Mouse (Mus musculus): ENCODE results near the gene Ate1. TPM values are rescaled to one million over a fixed set of nuclear protein-coding genes. Genes with fewer than 3 reads are reported as not detected.

Ate1 gene
- polyA plus RNA-seq, 1 experiment = 10.6 TPM

DNA sequence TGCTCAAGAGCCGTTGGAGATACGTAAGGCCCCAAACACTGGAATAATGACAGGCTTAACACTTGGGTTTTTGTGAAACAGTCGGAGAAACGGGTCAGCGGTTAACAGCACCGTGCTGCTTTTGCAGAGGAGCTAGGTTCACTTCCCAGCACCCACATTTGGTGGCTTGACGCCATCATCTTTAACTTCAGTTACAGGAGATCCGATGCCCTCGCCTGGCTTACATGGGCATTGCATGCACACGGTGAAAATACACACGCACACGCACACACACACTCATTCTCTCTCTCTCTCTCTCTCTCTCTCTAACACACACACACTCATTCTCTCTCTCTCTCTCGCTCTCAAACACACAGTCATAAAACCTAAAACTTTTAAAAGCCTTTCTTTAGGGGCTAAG lies 138.0 kb downstream of the Ate1 start:
- H3K4me3 ChIP-seq (ENCODE audit: insufficient read depth, low read depth, low read length) = no peak overlapping the region

DNA sequence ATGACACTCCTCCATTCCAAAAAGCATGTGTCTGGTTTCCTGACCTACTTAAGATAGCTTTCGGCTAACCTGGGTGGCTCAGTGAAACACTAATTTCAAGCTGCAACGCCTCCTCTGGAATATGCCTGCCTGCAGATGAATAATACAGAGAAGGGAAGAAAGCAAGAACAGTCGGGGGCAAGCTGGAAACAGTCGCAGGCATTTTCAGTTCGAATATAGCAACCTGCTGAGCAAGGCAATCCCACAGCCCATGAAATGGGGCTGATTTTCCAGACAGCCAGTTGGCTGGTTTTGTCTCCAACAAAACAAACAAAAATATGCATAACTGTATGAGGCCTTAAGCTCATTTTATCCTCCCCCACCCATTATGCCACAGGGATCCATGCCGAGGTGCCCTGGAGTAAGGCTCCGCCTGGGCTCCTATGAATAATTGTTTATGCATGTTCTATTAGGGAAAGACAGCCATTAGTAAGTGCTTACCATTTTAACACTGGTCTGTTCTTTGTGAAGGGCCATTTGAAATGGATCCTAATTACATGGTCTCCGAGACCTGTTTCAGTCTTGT lies 138.7 kb downstream of the Ate1 start:
- no peaks in the 10 kb centered on the region for H3K36me3 ChIP-seq (ENCODE audit: control insufficient read depth, insufficient read depth, low read length)
- WGBS = 84% methylated on average over 8 of the region's 8 CpGs
- no peak for TF ChIP-seq POLR2A (IDR thresholded peaks at IDR 0.05; ENCODE audit: low read depth, low read length)
- no peak for TF ChIP-seq CTCF (conservative IDR thresholded peaks at IDR 0.05; ENCODE audit: insufficient read depth, insufficient read length, low read depth, low read length)
- H3K4me1 ChIP-seq (ENCODE audit: control insufficient read depth, insufficient read depth, low read length) = no peaks in the 10 kb centered on the region
- no peaks in the 10 kb centered on the region for H3K27me3 ChIP-seq (replicated peaks; ENCODE audit: control insufficient read depth, insufficient read depth, low read length)
- DNase-seq = no peak
- no peak overlapping the region for H3K27ac ChIP-seq (ENCODE audit: insufficient read depth, low read depth, low read length)
- H3K4me3 ChIP-seq (ENCODE audit: insufficient read depth, low read depth, low read length) = no peak overlapping the region

More for the DNA sequence above, 138.0 kb downstream of the Ate1 start:
- Histone ChIP-seq H3K27ac (ENCODE audit: insufficient read depth, low read depth, low read length) (no peak overlapping the region), H3K4me1 (ENCODE audit: control insufficient read depth, insufficient read depth, low read length) (no peaks in the 10 kb centered on the region), H3K27me3 (replicated peaks; ENCODE audit: control insufficient read depth, insufficient read depth, low read length) (no peaks in the 10 kb centered on the region), H3K36me3 (ENCODE audit: control insufficient read depth, insufficient read depth, low read length) (no peaks in the 10 kb centered on the region)
- 97% methylated on average over 13 of the region's 13 CpGs for WGBS
- no peak for DNase-seq
- no peak for TF ChIP-seq POLR2A (IDR thresholded peaks at IDR 0.05; ENCODE audit: low read depth, low read length)
- TF ChIP-seq CTCF (conservative IDR thresholded peaks at IDR 0.05; ENCODE audit: insufficient read depth, insufficient read length, low read depth, low read length) = no peak

DNA sequence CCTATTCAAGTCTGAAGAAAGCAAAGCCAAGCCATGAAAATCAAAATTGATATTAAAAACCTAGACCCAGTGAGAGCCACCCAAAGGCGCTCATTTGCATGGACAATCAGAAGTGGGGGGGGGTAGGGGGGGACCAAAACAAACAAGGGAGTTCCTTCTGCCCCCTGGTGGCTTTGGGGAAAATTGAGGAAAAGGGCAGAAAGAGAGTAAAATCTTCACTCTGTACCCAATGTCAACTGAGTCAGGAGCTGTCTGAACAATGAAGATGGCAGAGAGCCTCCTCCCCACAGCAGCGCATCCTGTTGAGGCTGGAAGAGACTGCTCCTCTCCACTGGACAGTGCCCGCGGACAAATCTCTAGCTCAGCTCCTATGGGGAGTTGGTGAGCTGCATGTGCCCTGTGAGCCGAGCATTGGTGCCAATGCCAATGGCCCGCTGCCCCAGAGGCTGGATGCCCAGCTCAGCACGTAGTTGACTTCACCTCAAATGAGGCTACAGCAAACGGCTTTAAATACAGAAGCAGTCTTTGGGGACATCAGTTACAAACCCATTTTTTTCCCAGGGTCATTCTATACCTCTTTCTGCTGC lies 139.3 kb downstream of the Ate1 start:
- peak; percentile 10 for DNase-seq
- WGBS = 85% methylated on average over 8 of the region's 8 CpGs

DNA sequence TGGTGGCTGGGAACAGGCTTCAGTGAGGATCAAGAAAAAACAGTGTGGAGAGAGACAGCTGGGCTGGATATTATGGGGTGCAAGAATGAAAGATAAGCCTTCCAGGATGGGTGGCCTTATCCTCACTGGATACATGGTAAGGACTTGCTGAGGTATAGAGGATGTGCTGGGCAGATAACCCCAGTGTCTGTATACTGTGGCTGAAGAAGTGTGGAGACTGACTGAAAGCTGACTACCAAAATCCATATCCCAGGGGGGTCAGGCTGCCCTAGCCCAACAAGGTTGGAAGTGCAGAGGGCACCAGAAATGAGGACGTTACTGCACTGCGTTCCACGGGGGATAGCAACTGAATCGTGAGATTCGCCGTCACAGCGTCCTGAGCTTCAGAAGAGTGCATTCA lies 139.8 kb downstream of the Ate1 start:
- Histone ChIP-seq H3K27ac (ENCODE audit: insufficient read depth, low read depth, low read length) (no peak overlapping the region), H3K4me1 (ENCODE audit: control insufficient read depth, insufficient read depth, low read length) (no peaks in the 10 kb centered on the region), H3K27me3 (replicated peaks; ENCODE audit: control insufficient read depth, insufficient read depth, low read length) (no peaks in the 10 kb centered on the region), H3K36me3 (ENCODE audit: control insufficient read depth, insufficient read depth, low read length) (no peaks in the 10 kb centered on the region), H3K4me3 (ENCODE audit: insufficient read depth, low read depth, low read length) (no peak overlapping the region)
- WGBS = 93% methylated on average over 7 of the region's 7 CpGs
- DNase-seq = no peak
- TF ChIP-seq CTCF (conservative IDR thresholded peaks at IDR 0.05; ENCODE audit: insufficient read depth, insufficient read length, low read depth, low read length) (no peak), POLR2A (IDR thresholded peaks at IDR 0.05; ENCODE audit: low read depth, low read length) (no peak)

More for the DNA sequence above, 139.3 kb downstream of the Ate1 start:
- Histone ChIP-seq H3K4me1 (ENCODE audit: control insufficient read depth, insufficient read depth, low read length) (no peaks in the 10 kb centered on the region), H3K36me3 (ENCODE audit: control insufficient read depth, insufficient read depth, low read length) (no peaks in the 10 kb centered on the region), H3K4me3 (ENCODE audit: insufficient read depth, low read depth, low read length) (no peak overlapping the region), H3K27ac (ENCODE audit: insufficient read depth, low read depth, low read length) (no peak overlapping the region), H3K27me3 (replicated peaks; ENCODE audit: control insufficient read depth, insufficient read depth, low read length) (no peaks in the 10 kb centered on the region)
- no peak for TF ChIP-seq CTCF (conservative IDR thresholded peaks at IDR 0.05; ENCODE audit: insufficient read depth, insufficient read length, low read depth, low read length)

DNA sequence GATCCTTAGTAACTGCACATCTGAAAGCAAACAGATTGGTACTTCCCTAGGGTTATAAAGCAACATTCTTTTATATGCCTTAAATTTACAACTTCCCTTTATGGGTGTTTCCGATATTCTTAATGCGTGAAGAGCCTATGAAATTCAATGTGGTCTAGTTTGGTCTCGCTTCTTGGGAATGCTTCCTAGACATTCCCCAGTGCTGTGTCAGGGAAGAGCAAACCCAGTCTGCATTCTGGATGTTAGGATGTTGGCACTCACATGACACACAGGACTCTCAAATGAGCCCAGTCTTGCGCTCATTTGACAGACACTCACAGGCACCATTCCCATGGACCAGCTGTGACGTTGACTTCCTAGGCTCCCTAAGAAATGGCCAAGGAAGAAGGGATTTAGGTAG lies 140.3 kb downstream of the Ate1 start:
- Histone ChIP-seq H3K27me3 (replicated peaks; ENCODE audit: control insufficient read depth, insufficient read depth, low read length) (no peaks in the 10 kb centered on the region), H3K4me1 (ENCODE audit: control insufficient read depth, insufficient read depth, low read length) (no peaks in the 10 kb centered on the region), H3K36me3 (ENCODE audit: control insufficient read depth, insufficient read depth, low read length) (no peaks in the 10 kb centered on the region), H3K27ac (ENCODE audit: insufficient read depth, low read depth, low read length) (no peak overlapping the region), H3K4me3 (ENCODE audit: insufficient read depth, low read depth, low read length) (no peak overlapping the region)
- TF ChIP-seq CTCF (conservative IDR thresholded peaks at IDR 0.05; ENCODE audit: insufficient read depth, insufficient read length, low read depth, low read length) (no peak), POLR2A (IDR thresholded peaks at IDR 0.05; ENCODE audit: low read depth, low read length) (no peak)
- DNase-seq = no peak
- WGBS = 87% methylated on average over 5 of the region's 5 CpGs

DNA sequence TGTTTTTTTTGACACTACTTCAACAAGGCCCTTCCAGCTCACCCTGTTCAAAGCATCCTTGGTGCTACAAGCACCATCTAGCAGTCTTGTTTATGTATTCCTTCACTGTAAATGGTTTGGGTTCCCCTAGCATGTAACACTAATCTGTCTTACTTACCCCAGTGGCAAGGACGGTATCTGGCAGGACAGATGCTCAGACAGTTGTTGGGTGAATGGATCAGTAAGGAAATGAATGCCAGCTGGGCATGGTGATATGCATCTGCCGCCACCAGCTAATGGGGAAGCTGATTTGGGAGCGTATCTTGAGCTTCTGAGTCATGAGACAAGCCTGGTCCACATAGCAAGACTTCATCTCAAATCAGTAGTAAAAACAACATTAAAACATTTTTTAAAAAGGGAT lies 141.9 kb downstream of the Ate1 start:
- H3K4me1 ChIP-seq (ENCODE audit: control insufficient read depth, insufficient read depth, low read length) = no peaks in the 10 kb centered on the region
- no peak overlapping the region for H3K27ac ChIP-seq (ENCODE audit: insufficient read depth, low read depth, low read length)
- H3K36me3 ChIP-seq (ENCODE audit: control insufficient read depth, insufficient read depth, low read length) = no peaks in the 10 kb centered on the region
- 89% methylated on average over 3 of the region's 3 CpGs for WGBS
- no peak for TF ChIP-seq POLR2A (IDR thresholded peaks at IDR 0.05; ENCODE audit: low read depth, low read length)
- TF ChIP-seq CTCF (conservative IDR thresholded peaks at IDR 0.05; ENCODE audit: insufficient read depth, insufficient read length, low read depth, low read length) = no peak
- no peaks in the 10 kb centered on the region for H3K27me3 ChIP-seq (replicated peaks; ENCODE audit: control insufficient read depth, insufficient read depth, low read length)
- DNase-seq = no peak
- no peak overlapping the region for H3K4me3 ChIP-seq (ENCODE audit: insufficient read depth, low read depth, low read length)

DNA sequence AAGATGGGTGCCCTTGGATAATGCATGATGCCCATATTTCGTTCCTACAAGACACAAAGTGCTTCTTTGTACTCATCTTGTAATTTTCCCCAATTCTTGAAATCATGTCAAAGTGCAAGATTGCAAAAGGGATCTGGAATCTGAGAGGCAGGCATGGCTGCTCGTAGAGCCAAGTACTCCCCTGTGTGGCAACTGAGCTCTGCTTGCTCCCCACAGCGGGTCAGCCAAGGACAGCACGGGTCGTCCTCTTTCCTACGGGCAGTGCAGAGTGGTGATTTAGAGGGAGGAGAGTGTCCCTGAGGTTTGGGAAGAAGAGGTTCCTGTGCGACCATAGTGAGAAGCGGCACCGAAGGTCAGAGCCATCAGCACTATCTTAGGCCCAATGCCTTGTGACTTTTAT lies 145.9 kb downstream of the Ate1 start:
- 80% methylated on average over 9 of the region's 9 CpGs for WGBS
- no peak for DNase-seq

More for the DNA sequence above, 145.9 kb downstream of the Ate1 start:
- no peaks in the 10 kb centered on the region for H3K4me1 ChIP-seq (ENCODE audit: control insufficient read depth, insufficient read depth, low read length)
- H3K27ac ChIP-seq (ENCODE audit: insufficient read depth, low read depth, low read length) = no peak overlapping the region
- no peaks in the 10 kb centered on the region for H3K27me3 ChIP-seq (replicated peaks; ENCODE audit: control insufficient read depth, insufficient read depth, low read length)
- no peaks in the 10 kb centered on the region for H3K36me3 ChIP-seq (ENCODE audit: control insufficient read depth, insufficient read depth, low read length)
- H3K4me3 ChIP-seq (ENCODE audit: insufficient read depth, low read depth, low read length) = no peak overlapping the region
- TF ChIP-seq CTCF (conservative IDR thresholded peaks at IDR 0.05; ENCODE audit: insufficient read depth, insufficient read length, low read depth, low read length) (no peak), POLR2A (IDR thresholded peaks at IDR 0.05; ENCODE audit: low read depth, low read length) (no peak)
